Mouse (Mus musculus) embryo, embryonic 10.5 days (tissue): ENCODE measurements around the gene Phactr1.

ENCODE experiments used
- DNase-seq: peaks from one replicate; pipeline ENCODE4 v3.0.0-alpha.2; 2015; ENCODE audit warnings: low spot score

The Phactr1 gene

GRCm38 (mm10) chr13:42680391-42680994, at the start of gene Phactr1:
Gene Phactr1 (plus strand): TSS chr13:42680623.
- DNase-seq: no peak

DNA sequence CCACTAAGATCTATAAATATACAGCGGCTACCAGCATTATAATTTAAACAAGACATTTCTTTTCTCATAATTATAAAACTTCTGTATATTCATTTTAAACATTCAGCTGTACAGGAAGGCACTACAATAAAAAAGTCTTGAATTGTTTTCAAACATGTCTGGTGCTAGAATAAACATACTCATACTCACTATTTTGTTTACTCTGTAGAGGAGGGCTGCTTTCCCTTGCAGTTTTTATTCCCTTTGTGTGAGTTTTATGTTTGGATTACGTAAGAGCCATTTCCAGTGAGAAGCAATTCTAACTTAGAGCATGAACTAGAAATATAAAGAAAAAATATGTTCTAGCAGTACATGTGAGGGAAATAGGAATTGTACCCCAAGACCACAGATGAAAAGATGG, 45.5 kb upstream of the Phactr1 start:
- no peak for DNase-seq

GRCm38 (mm10) chr13:42650228-42650627, 30.2 kb upstream of the Phactr1 start:
- DNase-seq: no peak

DNA sequence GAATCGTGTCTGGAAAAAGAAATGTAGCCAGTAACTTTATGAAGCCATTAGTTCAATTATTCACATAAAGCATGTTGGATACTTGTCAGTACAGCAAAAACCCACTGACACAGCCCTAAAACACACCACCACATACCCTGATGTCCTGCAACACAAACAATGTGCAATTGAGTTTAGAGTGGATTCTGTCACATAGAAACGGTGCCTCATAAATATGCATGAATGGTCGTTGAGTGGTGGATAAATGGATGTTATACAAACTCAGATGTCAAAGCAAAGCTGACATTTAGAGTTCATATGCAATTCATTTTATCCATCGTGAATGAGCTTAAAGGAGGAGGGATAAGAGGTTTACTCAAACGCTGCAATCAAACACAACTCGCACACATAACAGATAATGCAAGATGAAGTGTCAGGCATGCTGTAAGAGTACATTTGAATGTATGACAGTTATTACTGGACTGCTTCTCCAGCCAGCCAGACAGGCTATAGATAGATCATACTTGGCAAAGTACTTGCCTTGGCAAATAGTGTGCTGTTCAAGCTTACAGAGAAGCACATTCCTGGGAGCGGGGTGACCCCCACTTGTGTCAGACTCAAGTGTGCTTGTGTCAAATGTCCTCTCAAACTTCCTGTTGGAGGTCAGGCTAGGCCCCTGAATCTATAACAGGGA, 23.6 kb upstream of the Phactr1 start:
- DNase-seq: no peak

DNA sequence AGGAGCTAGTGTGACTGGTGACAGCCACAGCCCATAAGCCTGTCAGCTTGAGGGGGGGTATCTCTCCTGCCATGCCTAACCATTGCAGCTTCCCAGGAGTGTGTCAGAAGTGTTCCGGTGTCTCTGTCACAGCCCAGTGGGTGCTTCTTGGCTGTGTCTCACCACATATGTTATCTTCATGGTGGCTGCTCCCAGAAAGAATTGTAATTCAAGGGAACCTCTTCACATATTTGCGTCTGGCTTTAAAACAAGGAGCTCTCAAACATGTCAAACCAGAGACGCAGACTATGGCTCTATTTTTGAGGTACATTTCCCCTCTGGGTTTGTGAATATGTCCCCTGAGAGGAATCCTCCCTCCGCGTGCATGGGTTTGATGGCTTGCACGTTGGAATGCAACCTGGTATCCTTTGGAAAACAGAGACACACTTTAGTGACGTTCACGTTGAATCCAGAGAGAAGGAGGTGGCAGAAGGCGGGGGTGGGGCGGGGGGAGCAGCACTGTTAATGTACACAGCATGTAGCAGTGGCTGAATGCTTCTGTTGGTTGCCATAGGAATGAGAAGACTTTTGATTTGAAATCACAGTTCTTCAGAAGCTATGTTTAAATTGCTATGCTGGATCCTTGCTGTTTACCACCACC, 8.7 kb upstream of the Phactr1 start:
- DNase-seq: no peak

DNA sequence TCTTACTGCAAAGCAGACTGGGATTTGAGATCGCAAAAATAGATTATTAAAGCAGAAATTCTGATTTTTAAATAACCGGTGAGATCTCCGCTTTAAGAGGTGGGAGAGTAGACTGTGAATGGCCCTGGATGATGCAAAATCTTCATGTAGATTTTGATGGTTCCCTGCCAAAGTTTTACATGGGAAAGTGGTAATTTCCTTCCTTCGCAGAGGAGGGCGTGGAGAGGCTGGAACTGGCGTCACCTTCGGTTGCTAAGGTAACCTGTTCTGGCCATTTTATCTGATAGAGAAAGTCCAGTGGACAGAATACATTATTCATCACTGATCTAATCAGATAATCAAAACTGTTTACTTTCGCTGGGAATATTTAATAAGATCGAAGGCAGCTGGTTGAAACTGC, 876 bp downstream of the Phactr1 start:
- no peak for DNase-seq

DNA sequence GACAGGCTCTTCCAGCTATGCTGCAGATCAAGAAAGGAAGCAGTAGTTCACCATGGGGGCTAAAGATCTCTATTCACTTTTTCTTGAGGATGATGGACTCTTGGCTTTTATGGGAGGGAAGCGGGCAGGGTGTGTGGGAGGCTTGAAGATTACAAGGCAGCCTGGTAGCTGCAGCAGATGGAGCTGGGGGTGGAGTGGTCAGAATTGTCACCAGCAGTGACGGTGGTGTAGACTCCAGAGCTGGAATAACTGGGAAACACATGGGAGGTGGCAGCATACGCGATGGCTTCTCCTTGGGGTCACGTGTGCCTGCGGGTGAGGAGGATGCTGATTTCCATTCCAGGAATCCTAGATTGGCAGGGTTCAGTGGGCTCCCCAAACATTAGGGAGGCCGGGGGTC, 3.8 kb downstream of the Phactr1 start:
- DNase-seq: no peak

GRCm38 (mm10) chr13:42692233-42692632, 11.8 kb downstream of the Phactr1 start:
- DNase-seq: no peak

- DNase-seq: no peak
These were observed 16.2 kb downstream of the Phactr1 start for GRCm38 (mm10) chr13:42696641-42697040.

GRCm38 (mm10) chr13:42709148-42709547, 28.7 kb downstream of the Phactr1 start:
- peak; percentile 26 for DNase-seq

DNA sequence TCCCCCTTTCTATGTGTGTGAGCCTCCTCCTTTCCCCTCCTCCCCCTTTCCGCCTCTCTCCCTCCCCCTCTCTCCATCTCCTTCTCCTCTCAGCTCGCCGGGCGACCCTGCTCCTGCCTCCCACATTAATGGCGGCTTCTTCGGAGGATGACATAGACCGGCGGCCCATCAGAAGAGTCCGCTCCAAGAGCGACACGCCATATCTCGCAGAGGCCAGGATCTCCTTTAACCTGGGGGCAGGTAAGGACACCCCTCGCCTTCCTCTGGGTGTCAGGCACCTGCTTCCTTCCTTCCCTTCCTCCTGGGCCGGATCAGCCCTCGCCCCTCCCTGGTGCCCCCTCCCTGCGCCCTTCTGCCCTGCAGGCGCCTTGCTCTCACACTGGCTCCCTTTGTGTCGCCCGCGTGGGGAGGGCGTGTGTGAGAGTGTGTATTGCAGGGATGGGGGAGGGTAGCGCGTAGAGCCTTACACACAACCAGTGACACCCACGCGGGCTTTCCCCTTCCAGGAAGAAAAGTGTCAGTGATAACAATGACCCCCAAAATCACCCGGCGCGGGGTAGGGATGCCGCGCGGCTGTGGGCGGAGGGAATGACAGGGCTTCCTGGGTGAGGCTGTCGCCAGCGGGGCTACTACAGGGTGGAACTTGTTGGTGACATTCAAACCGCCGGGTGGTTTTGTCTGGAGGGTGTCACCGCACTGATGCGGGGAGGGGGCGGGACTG, 29.3 kb downstream of the Phactr1 start:
- peak; percentile 57 for DNase-seq

- peak; percentile 83 for DNase-seq
These were observed 31.1 kb downstream of the Phactr1 start for GRCm38 (mm10) chr13:42711510-42711909.

GRCm38 (mm10) chr13:42719401-42719800, 39.0 kb downstream of the Phactr1 start:
- peak; percentile 43 for DNase-seq

DNA sequence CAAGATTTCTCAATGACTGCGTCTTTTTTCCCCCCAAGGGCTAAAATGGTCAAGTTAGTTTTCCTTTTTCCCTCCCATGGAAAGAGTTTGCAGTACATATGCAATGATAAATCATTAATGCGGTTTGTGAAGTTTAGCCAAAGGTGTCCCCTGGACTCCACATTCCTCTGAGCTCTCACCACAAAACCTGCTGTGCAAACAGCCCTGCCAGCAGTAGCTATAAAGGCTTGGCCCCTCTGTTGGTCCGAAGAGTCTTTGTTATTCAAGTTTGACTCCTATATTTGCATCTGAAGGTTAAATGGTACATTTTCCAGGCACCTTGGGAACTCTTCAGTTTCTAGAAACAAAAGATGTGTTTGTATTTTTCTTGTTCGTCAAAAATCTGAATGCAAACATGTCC, 39.7 kb downstream of the Phactr1 start:
- peak; percentile 3 for DNase-seq

DNA sequence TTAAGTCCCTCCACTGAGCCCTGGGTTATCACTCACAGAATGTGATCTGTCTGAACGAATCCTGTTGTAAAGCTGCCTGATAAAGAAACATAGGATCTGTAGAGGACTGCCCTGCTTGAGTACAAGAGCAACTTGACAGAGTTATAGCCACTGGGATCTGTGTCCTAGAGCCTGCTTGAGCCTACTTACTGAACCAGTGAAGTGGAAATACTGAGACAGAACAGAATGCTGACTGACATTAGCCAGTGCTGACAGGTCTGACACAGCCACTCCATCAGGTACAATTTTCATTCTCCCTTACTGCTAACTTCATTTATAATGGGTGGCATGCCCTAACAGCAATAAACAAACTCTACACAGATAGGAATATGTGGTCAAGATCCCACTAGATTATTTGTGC, 40.2 kb downstream of the Phactr1 start:
- peak; percentile 13 for DNase-seq

- DNase-seq: no peak
These were observed 43.6 kb downstream of the Phactr1 start for GRCm38 (mm10) chr13:42724011-42724410.

- no peak for DNase-seq
These were observed 45.3 kb downstream of the Phactr1 start for GRCm38 (mm10) chr13:42725709-42726231.

DNA sequence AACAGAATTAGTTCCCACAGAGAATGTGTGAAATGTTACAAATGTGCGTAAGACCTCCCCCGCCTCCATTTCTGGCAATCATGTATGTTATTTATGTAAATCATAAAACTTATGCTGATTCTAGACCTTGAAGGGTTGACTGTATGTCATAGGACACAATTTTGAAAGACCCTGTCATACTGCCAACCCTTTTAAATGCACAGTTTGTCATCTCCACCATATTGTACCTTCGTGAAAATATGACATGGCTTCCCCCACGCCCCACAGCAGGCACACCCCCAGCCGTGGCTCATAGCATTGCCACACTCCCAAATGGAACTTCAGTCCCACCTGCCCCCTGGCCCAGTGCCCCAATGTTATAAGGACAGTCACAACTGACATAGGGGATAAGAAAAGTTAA, 57.1 kb downstream of the Phactr1 start:
- no peak for DNase-seq

DNA sequence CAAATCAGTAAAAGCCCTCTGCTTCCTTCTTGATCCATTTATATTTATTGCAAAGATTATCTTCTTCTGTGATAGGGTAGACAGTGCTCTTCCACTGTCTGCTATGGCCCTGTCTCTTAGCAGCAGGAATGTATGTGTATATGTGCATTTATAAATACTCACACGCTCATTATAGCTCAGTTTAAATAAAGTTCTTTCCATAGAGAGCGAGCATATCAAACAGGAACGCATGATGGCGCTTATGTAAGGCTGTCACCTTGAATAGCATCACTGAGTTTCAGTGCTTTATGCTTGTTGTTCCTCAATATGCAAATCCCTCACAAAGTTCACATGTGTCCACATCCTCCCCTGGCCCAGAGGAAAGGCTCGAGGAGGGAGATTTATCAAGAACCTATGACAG, 57.7 kb downstream of the Phactr1 start:
- no peak for DNase-seq

GRCm38 (mm10) chr13:42742226-42742625, 61.8 kb downstream of the Phactr1 start:
- DNase-seq: no peak

GRCm38 (mm10) chr13:42744467-42744866, 64.0 kb downstream of the Phactr1 start:
- no peak for DNase-seq

DNA sequence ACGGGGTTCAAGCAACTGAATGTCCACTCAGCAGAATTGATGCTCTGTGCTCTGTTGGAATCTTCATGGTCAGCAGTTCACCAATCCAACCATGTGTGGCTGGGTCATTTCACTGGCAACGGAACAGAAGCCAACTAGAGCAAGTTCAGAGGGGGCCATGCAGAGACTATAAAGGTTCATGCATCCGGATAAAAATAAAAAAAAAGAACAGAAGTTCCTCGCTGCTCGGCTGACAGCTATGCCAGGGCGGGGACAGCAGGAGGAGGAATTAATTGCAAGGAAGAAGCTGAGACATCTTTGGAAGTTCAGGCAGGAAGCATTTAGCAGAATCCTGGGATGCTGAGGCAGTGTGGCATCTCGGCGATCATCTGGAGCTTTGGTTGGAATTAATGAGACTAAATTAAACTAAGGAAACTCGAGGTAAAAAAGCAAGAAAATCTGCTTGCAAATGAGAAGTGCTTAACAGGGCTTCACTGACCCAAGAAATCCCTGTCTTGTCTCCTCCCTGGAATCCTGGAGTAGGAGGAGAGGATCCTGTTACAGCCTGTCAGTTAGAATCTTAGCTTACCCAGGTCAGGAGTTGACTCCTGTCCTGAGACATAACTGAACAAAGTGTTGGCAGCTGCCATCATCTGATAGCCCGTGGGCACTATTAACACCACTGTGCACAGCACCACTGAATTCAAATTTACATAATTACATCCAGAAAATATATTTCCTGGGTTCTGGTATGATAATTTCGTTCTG, 77.4 kb downstream of the Phactr1 start:
- DNase-seq: peak; percentile 29
